Mouse (Mus musculus): ENCODE measurements around the gene Ghitm. TPM values are rescaled to one million over a fixed set of nuclear protein-coding genes. Genes with fewer than 3 reads are reported as not detected.

Ghitm gene
- total RNA-seq, 1 experiment: 75.1 TPM

- TF ChIP-seq CHD2 (IDR thresholded peaks at IDR 0.05; ENCODE audit: low read depth, low read length): no peak
- no peak for TF ChIP-seq ZC3H11A (IDR thresholded peaks at IDR 0.05; ENCODE audit: borderline replicate concordance, low read depth, low read length)
- no peak for TF ChIP-seq ZNF384 (IDR thresholded peaks at IDR 0.05; ENCODE audit: low read depth, low read length)
- no peak for TF ChIP-seq MAFK (IDR thresholded peaks at IDR 0.05; ENCODE audit: insufficient read depth, low read depth, low read length)
- TF ChIP-seq HCFC1 (IDR thresholded peaks at IDR 0.05; ENCODE audit: borderline replicate concordance, insufficient read depth, low read length): no peak
- in situ Hi-C loops (cut with MboI; ENCODE audit: low sequenced_read_pairs in 2 of 2, unreplicated experiment in 2 of 2): no loop called here
- Histone ChIP-seq H3K27ac (ENCODE audit: insufficient read depth, low read depth, low read length, poor library complexity, severe bottlenecking) (no peak overlapping the region), H3K9ac (ENCODE audit: insufficient read depth, low read depth, low read length, poor library complexity, severe bottlenecking) (no peak overlapping the region), H3K9me3 (ENCODE audit: control insufficient read depth, insufficient read depth, low read depth, low read length) (no peaks in the 10 kb centered on the region), H3K4me1 (ENCODE audit: control insufficient read depth in 2 of 2, insufficient read depth in 2 of 2, low read length in 2 of 2, poor library complexity in 1 of 2) (no peaks in the 10 kb centered on the region), H3K4me3 (ENCODE audit: insufficient read depth in 1 of 2, low read depth in 1 of 2, low read length in 2 of 2, poor library complexity in 1 of 2, severe bottlenecking in 1 of 2) (no peak overlapping the region), H3K36me3 (ENCODE audit: control insufficient read depth, insufficient read depth, low read length, poor library complexity, severe bottlenecking) (no peaks in the 10 kb centered on the region)
- DNase-seq (ENCODE audit: low read depth, low spot score): no peak
These were observed 29.4 kb upstream of the Ghitm start for GRCm38 (mm10) chr14:37164392-37165032.

GRCm38 (mm10) chr14:37163277-37163956, 28.3 kb upstream of the Ghitm start:
- H3K27ac ChIP-seq (ENCODE audit: insufficient read depth, low read depth, low read length, poor library complexity, severe bottlenecking): no peak overlapping the region
- no peak for TF ChIP-seq ZC3H11A (IDR thresholded peaks at IDR 0.05; ENCODE audit: borderline replicate concordance, low read depth, low read length)
- no peak for TF ChIP-seq CHD2 (IDR thresholded peaks at IDR 0.05; ENCODE audit: low read depth, low read length)
- no peak for TF ChIP-seq ZNF384 (IDR thresholded peaks at IDR 0.05; ENCODE audit: low read depth, low read length)
- TF ChIP-seq MAFK (IDR thresholded peaks at IDR 0.05; ENCODE audit: insufficient read depth, low read depth, low read length): no peak
- no peak for TF ChIP-seq HCFC1 (IDR thresholded peaks at IDR 0.05; ENCODE audit: borderline replicate concordance, insufficient read depth, low read length)
- DNase-seq (ENCODE audit: low read depth, low spot score): no peak
- no peaks in the 10 kb centered on the region for H3K36me3 ChIP-seq (ENCODE audit: control insufficient read depth, insufficient read depth, low read length, poor library complexity, severe bottlenecking)
- no peaks in the 10 kb centered on the region for H3K4me1 ChIP-seq (ENCODE audit: control insufficient read depth in 2 of 2, insufficient read depth in 2 of 2, low read length in 2 of 2, poor library complexity in 1 of 2)
- H3K9me3 ChIP-seq (ENCODE audit: control insufficient read depth, insufficient read depth, low read depth, low read length): no peaks in the 10 kb centered on the region
- H3K4me3 ChIP-seq (ENCODE audit: insufficient read depth in 1 of 2, low read depth in 1 of 2, low read length in 2 of 2, poor library complexity in 1 of 2, severe bottlenecking in 1 of 2): no peak overlapping the region
- H3K9ac ChIP-seq (ENCODE audit: insufficient read depth, low read depth, low read length, poor library complexity, severe bottlenecking): no peak overlapping the region
- in situ Hi-C loops (cut with MboI; ENCODE audit: low sequenced_read_pairs in 2 of 2, unreplicated experiment in 2 of 2): no loop called here

- no peak overlapping the region for H3K27ac ChIP-seq (ENCODE audit: insufficient read depth, low read depth, low read length, poor library complexity, severe bottlenecking)
- H3K4me1 ChIP-seq (ENCODE audit: control insufficient read depth in 2 of 2, insufficient read depth in 2 of 2, low read length in 2 of 2, poor library complexity in 1 of 2): no peaks in the 10 kb centered on the region
- in situ Hi-C loops (cut with MboI; ENCODE audit: low sequenced_read_pairs in 2 of 2, unreplicated experiment in 2 of 2): no loop called here
- H3K9me3 ChIP-seq (ENCODE audit: control insufficient read depth, insufficient read depth, low read depth, low read length): peaks cover 2% of the 10 kb centered on the region; the same call in 1 of the 2 replicates
- no peak for DNase-seq (ENCODE audit: low read depth, low spot score)
- no peak overlapping the region for H3K9ac ChIP-seq (ENCODE audit: insufficient read depth, low read depth, low read length, poor library complexity, severe bottlenecking)
- no peak overlapping the region for H3K4me3 ChIP-seq (ENCODE audit: insufficient read depth in 1 of 2, low read depth in 1 of 2, low read length in 2 of 2, poor library complexity in 1 of 2, severe bottlenecking in 1 of 2)
- no peak for TF ChIP-seq ZNF384 (IDR thresholded peaks at IDR 0.05; ENCODE audit: low read depth, low read length)
- no peak for TF ChIP-seq HCFC1 (IDR thresholded peaks at IDR 0.05; ENCODE audit: borderline replicate concordance, insufficient read depth, low read length)
- no peak for TF ChIP-seq MAFK (IDR thresholded peaks at IDR 0.05; ENCODE audit: insufficient read depth, low read depth, low read length)
- TF ChIP-seq ZC3H11A (IDR thresholded peaks at IDR 0.05; ENCODE audit: borderline replicate concordance, low read depth, low read length): no peak
- no peak for TF ChIP-seq CHD2 (IDR thresholded peaks at IDR 0.05; ENCODE audit: low read depth, low read length)
- H3K36me3 ChIP-seq (ENCODE audit: control insufficient read depth, insufficient read depth, low read length, poor library complexity, severe bottlenecking): no peaks in the 10 kb centered on the region
These were observed 19.3 kb upstream of the Ghitm start for GRCm38 (mm10) chr14:37154391-37154790.

GRCm38 (mm10) chr14:37139051-37139710, 4.1 kb upstream of the Ghitm start:
- no peaks in the 10 kb centered on the region for H3K36me3 ChIP-seq (ENCODE audit: control insufficient read depth, insufficient read depth, low read length, poor library complexity, severe bottlenecking)

More at GRCm38 (mm10) chr14:37139051-37139710, 4.1 kb upstream of the Ghitm start:
- Histone ChIP-seq H3K4me1 (ENCODE audit: control insufficient read depth in 2 of 2, insufficient read depth in 2 of 2, low read length in 2 of 2, poor library complexity in 1 of 2) (no peaks in the 10 kb centered on the region), H3K9me3 (ENCODE audit: control insufficient read depth, insufficient read depth, low read depth, low read length) (no peaks in the 10 kb centered on the region), H3K9ac (ENCODE audit: insufficient read depth, low read depth, low read length, poor library complexity, severe bottlenecking) (no peak overlapping the region), H3K27ac (ENCODE audit: insufficient read depth, low read depth, low read length, poor library complexity, severe bottlenecking) (no peak overlapping the region), H3K4me3 (ENCODE audit: insufficient read depth in 1 of 2, low read depth in 1 of 2, low read length in 2 of 2, poor library complexity in 1 of 2, severe bottlenecking in 1 of 2) (no peak overlapping the region)
- no peak for TF ChIP-seq ZNF384 (IDR thresholded peaks at IDR 0.05; ENCODE audit: low read depth, low read length)
- no peak for TF ChIP-seq ZC3H11A (IDR thresholded peaks at IDR 0.05; ENCODE audit: borderline replicate concordance, low read depth, low read length)
- TF ChIP-seq HCFC1 (IDR thresholded peaks at IDR 0.05; ENCODE audit: borderline replicate concordance, insufficient read depth, low read length): no peak
- no peak for TF ChIP-seq MAFK (IDR thresholded peaks at IDR 0.05; ENCODE audit: insufficient read depth, low read depth, low read length)
- TF ChIP-seq CHD2 (IDR thresholded peaks at IDR 0.05; ENCODE audit: low read depth, low read length): no peak
- no peak for DNase-seq (ENCODE audit: low read depth, low spot score)
- in situ Hi-C loops (cut with MboI; ENCODE audit: low sequenced_read_pairs in 2 of 2, unreplicated experiment in 2 of 2): no loop called here
